Mouse (Mus musculus) cerebellum, adult 2 months (tissue): Measurements from ENCODE around the gene Tango6.

Experiments
- CTCF ChIP-seq: fragments of 200-500 bp; IDR thresholded peaks from 2 replicates; pipeline ENCODE4 v1.5.1; 2011; ENCODE audit warnings: low read depth, mild to moderate bottlenecking, control low read depth, low read length, moderate library complexity, borderline replicate concordance; ENCODE audit not compliant: insufficient read depth
- POLR2A ChIP-seq: fragments of 200-500 bp; IDR thresholded peaks from 2 replicates; pipeline ENCODE4 v1.6.1; 2011; ENCODE audit warnings: low read length, control low read depth, borderline replicate concordance; ENCODE audit not compliant: insufficient read depth

- no peak for TF ChIP-seq POLR2A
- TF ChIP-seq CTCF = no peak
Measured at GRCm38 (mm10) chr8:106706194-106706593, 23.3 kb downstream of the Tango6 start.
